Mouse (Mus musculus): Measurements from ENCODE around the gene Cdkn1a.

The Cdkn1a gene

GRCm38 (mm10) chr17:29122817-29123216 is 32.0 kb downstream of the Cdkn1a start:
- DNase-seq = no peak

GRCm38 (mm10) chr17:29123578-29124174 is 32.9 kb downstream of the Cdkn1a start:
- DNase-seq = no peak

- no peak for DNase-seq
These were observed 35.8 kb downstream of the Cdkn1a start for GRCm38 (mm10) chr17:29126561-29126960.

GRCm38 (mm10) chr17:29129341-29129740 is 38.6 kb downstream of the Cdkn1a start:
- DNase-seq = no peak

- no peak for DNase-seq
These were observed 44.3 kb downstream of the Cdkn1a start for GRCm38 (mm10) chr17:29135066-29135465.

- no peak for DNase-seq
These were observed 45.5 kb downstream of the Cdkn1a start for GRCm38 (mm10) chr17:29136236-29136635.

GRCm38 (mm10) chr17:29137906-29138305 is 47.1 kb downstream of the Cdkn1a start:
- DNase-seq = no peak

- no peak for DNase-seq
These were observed 50.8 kb downstream of the Cdkn1a start for GRCm38 (mm10) chr17:29141577-29141976.

- DNase-seq = no peak
These were observed 52.5 kb downstream of the Cdkn1a start for GRCm38 (mm10) chr17:29143266-29143665.

GRCm38 (mm10) chr17:29145101-29145500 is 54.3 kb downstream of the Cdkn1a start:
- no peak for DNase-seq

GRCm38 (mm10) chr17:29147273-29147672 is 56.5 kb downstream of the Cdkn1a start:
- DNase-seq = no peak

GRCm38 (mm10) chr17:29147773-29148172 is 57.0 kb downstream of the Cdkn1a start:
- DNase-seq = no peak

- no peak for DNase-seq
These were observed 59.0 kb downstream of the Cdkn1a start for GRCm38 (mm10) chr17:29149766-29150165.
